Mouse (Mus musculus): ENCODE results near the gene Flnb. TPM values are rescaled to one million over a fixed set of nuclear protein-coding genes. Genes with fewer than 3 reads are reported as not detected.

The Flnb gene
- polyA plus RNA-seq, 1 experiment from 2014 or later: 5.4 TPM

- Histone ChIP-seq H3K27ac (ENCODE audit: low read length) (no peak overlapping the region), H3K9ac (replicated peaks; ENCODE audit: low read depth) (no peak overlapping the region), H3K4me3 (ENCODE audit: low read depth, low read length) (no peak overlapping the region), H3K4me1 (ENCODE audit: insufficient read depth, low read depth, low read length) (no peaks in the 10 kb centered on the region), H3K36me3 (ENCODE audit: insufficient read depth, low read length) (no peaks in the 10 kb centered on the region), H3K27me3 (replicated peaks; ENCODE audit: insufficient read depth, low read length) (no peaks in the 10 kb centered on the region), H3K9me3 (ENCODE audit: low read length) (no peaks in the 10 kb centered on the region), H3K4me2 (replicated peaks; ENCODE audit: low read depth, low read length) (no peak overlapping the region)
- TF ChIP-seq EP300 (IDR thresholded peaks at IDR 0.05): no peak
- TF ChIP-seq CTCF (IDR thresholded peaks at IDR 0.05): no peak
- WGBS: 43% methylated on average over 10 of the region's 10 CpGs
- peak; percentile 62 for ATAC-seq
- DNase-seq (ENCODE audit: low spot score): peak; percentile 55
These were observed 154.2 kb downstream of the Flnb start for GRCm38 (mm10) chr14:7971889-7972493.

- DNase-seq (ENCODE audit: low spot score): no peak
- Histone ChIP-seq H3K9ac (replicated peaks; ENCODE audit: low read depth) (no peak overlapping the region), H3K9me3 (ENCODE audit: low read length) (no peaks in the 10 kb centered on the region), H3K36me3 (ENCODE audit: insufficient read depth, low read length) (no peaks in the 10 kb centered on the region), H3K4me3 (ENCODE audit: low read depth, low read length) (no peak overlapping the region), H3K27ac (ENCODE audit: low read length) (no peak overlapping the region), H3K4me1 (ENCODE audit: insufficient read depth, low read depth, low read length) (no peaks in the 10 kb centered on the region), H3K4me2 (replicated peaks; ENCODE audit: low read depth, low read length) (no peak overlapping the region), H3K27me3 (replicated peaks; ENCODE audit: insufficient read depth, low read length) (no peaks in the 10 kb centered on the region)
- WGBS: 94% methylated on average over 1 of the region's 1 CpGs
- TF ChIP-seq CTCF (IDR thresholded peaks at IDR 0.05) (no peak), EP300 (IDR thresholded peaks at IDR 0.05) (no peak)
- no peak for ATAC-seq
These were observed 156.9 kb downstream of the Flnb start for GRCm38 (mm10) chr14:7974643-7975042.

GRCm38 (mm10) chr14:7975177-7975576 is 157.4 kb downstream of the Flnb start:
- Histone ChIP-seq H3K9ac (replicated peaks; ENCODE audit: low read depth) (no peak overlapping the region), H3K4me1 (ENCODE audit: insufficient read depth, low read depth, low read length) (no peaks in the 10 kb centered on the region), H3K36me3 (ENCODE audit: insufficient read depth, low read length) (no peaks in the 10 kb centered on the region), H3K27ac (ENCODE audit: low read length) (no peak overlapping the region), H3K27me3 (replicated peaks; ENCODE audit: insufficient read depth, low read length) (no peaks in the 10 kb centered on the region), H3K9me3 (ENCODE audit: low read length) (no peaks in the 10 kb centered on the region), H3K4me3 (ENCODE audit: low read depth, low read length) (no peak overlapping the region), H3K4me2 (replicated peaks; ENCODE audit: low read depth, low read length) (no peak overlapping the region)
- no peak for DNase-seq (ENCODE audit: low spot score)
- no peak for TF ChIP-seq CTCF (IDR thresholded peaks at IDR 0.05)
- 80% methylated on average over 6 of the region's 6 CpGs for WGBS
- no peak for ATAC-seq

GRCm38 (mm10) chr14:7977471-7977870 is 159.7 kb downstream of the Flnb start:
- Histone ChIP-seq H3K36me3 (ENCODE audit: insufficient read depth, low read length) (no peaks in the 10 kb centered on the region), H3K4me1 (ENCODE audit: insufficient read depth, low read depth, low read length) (no peaks in the 10 kb centered on the region), H3K4me2 (replicated peaks; ENCODE audit: low read depth, low read length) (no peak overlapping the region), H3K9ac (replicated peaks; ENCODE audit: low read depth) (no peak overlapping the region), H3K9me3 (ENCODE audit: low read length) (no peaks in the 10 kb centered on the region), H3K27me3 (replicated peaks; ENCODE audit: insufficient read depth, low read length) (no peaks in the 10 kb centered on the region), H3K4me3 (ENCODE audit: low read depth, low read length) (no peak overlapping the region), H3K27ac (ENCODE audit: low read length) (no peak overlapping the region)
- ATAC-seq (no peak), DNase-seq (ENCODE audit: low spot score) (no peak)
- TF ChIP-seq EP300 (IDR thresholded peaks at IDR 0.05) (no peak), CTCF (IDR thresholded peaks at IDR 0.05) (no peak)
- WGBS: 95% methylated on average over 1 of the region's 1 CpGs

DNA sequence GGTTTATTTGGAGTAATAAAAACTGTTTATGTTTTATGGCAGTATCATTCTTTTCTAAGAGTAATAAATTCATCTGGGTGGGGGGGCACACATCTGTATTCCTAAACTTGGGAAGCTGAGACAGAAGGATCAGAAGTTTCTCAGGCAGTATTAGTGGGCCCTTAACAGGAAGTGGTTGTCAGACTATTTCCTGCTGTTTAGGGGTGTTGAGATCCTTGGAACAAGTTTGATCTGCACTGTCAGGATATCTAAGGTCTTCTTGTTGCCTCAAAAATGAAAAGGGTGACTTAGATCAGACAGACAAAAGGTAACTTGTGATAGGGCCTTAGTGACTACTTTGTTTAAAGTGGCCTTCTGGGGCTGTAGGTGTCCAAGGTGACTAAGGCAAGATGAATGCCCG is 160.4 kb downstream of the Flnb start:
- no peak overlapping the region for H3K9ac ChIP-seq (replicated peaks; ENCODE audit: low read depth)
- 78% methylated on average over 1 of the region's 1 CpGs for WGBS
- TF ChIP-seq EP300 (IDR thresholded peaks at IDR 0.05) (no peak), CTCF (IDR thresholded peaks at IDR 0.05) (no peak)
- H3K4me3 ChIP-seq (ENCODE audit: low read depth, low read length): no peak overlapping the region
- no peak overlapping the region for H3K4me2 ChIP-seq (replicated peaks; ENCODE audit: low read depth, low read length)
- ATAC-seq (no peak), DNase-seq (ENCODE audit: low spot score) (no peak)
- no peaks in the 10 kb centered on the region for H3K36me3 ChIP-seq (ENCODE audit: insufficient read depth, low read length)
- no peak overlapping the region for H3K27ac ChIP-seq (ENCODE audit: low read length)
- H3K27me3 ChIP-seq (replicated peaks; ENCODE audit: insufficient read depth, low read length): no peaks in the 10 kb centered on the region
- H3K9me3 ChIP-seq (ENCODE audit: low read length): no peaks in the 10 kb centered on the region
- H3K4me1 ChIP-seq (ENCODE audit: insufficient read depth, low read depth, low read length): no peaks in the 10 kb centered on the region

GRCm38 (mm10) chr14:7981226-7981625 is 163.5 kb downstream of the Flnb start:
- WGBS: 96% methylated on average over 1 of the region's 1 CpGs
- ATAC-seq: no peak

GRCm38 (mm10) chr14:7986913-7987312 is 169.2 kb downstream of the Flnb start:
- no peak overlapping the region for H3K4me3 ChIP-seq (ENCODE audit: low read depth, low read length)
- no peaks in the 10 kb centered on the region for H3K4me1 ChIP-seq (ENCODE audit: insufficient read depth, low read depth, low read length)
- H3K36me3 ChIP-seq (ENCODE audit: insufficient read depth, low read length): no peaks in the 10 kb centered on the region
- DNase-seq (ENCODE audit: low spot score): no peak
- H3K27me3 ChIP-seq (replicated peaks; ENCODE audit: insufficient read depth, low read length): no peaks in the 10 kb centered on the region
- H3K9me3 ChIP-seq (ENCODE audit: low read length): no peaks in the 10 kb centered on the region
- no peak overlapping the region for H3K4me2 ChIP-seq (replicated peaks; ENCODE audit: low read depth, low read length)
- TF ChIP-seq EP300 (IDR thresholded peaks at IDR 0.05) (no peak), CTCF (IDR thresholded peaks at IDR 0.05) (no peak)
- 88% methylated on average over 6 of the region's 6 CpGs for WGBS
- no peak overlapping the region for H3K9ac ChIP-seq (replicated peaks; ENCODE audit: low read depth)
- ATAC-seq: no peak
- no peak overlapping the region for H3K27ac ChIP-seq (ENCODE audit: low read length)

More at GRCm38 (mm10) chr14:7981226-7981625, 163.5 kb downstream of the Flnb start:
- Histone ChIP-seq H3K4me1 (ENCODE audit: insufficient read depth, low read depth, low read length) (no peaks in the 10 kb centered on the region), H3K36me3 (ENCODE audit: insufficient read depth, low read length) (no peaks in the 10 kb centered on the region), H3K9ac (replicated peaks; ENCODE audit: low read depth) (no peak overlapping the region), H3K9me3 (ENCODE audit: low read length) (no peaks in the 10 kb centered on the region), H3K27me3 (replicated peaks; ENCODE audit: insufficient read depth, low read length) (no peaks in the 10 kb centered on the region), H3K4me3 (ENCODE audit: low read depth, low read length) (no peak overlapping the region), H3K27ac (ENCODE audit: low read length) (no peak overlapping the region), H3K4me2 (replicated peaks; ENCODE audit: low read depth, low read length) (no peak overlapping the region)
- TF ChIP-seq CTCF (IDR thresholded peaks at IDR 0.05): no peak
- no peak for TF ChIP-seq EP300 (IDR thresholded peaks at IDR 0.05)
- no peak for DNase-seq (ENCODE audit: low spot score)

All from lung, postnatal 0 days (tissue).